Comparison of ENCODE assay signal across 9 mouse cellular contexts in genomic region chr19:57116871-57117501, GRCm38 (mm10).
A peak's percentile ranks its signal among the peaks of the same experiment; 100 is the strongest.
DNase-seq lines count a peak whose midpoint lies in the region; ATAC-seq and TF ChIP-seq lines count a peak whose summit lies in the region.
"Had no signal": no experiment of that assay in that cellular context is flagged by ENCODE, and none has a peak within 500 bp of the region (broad histone marks: within the 10 kb centered on the region; RNA-seq: fewer than 3 reads in every experiment).

No protein-coding gene starts in this region.

- under 1% methylated on average over 7 of the region's 7 CpGs for WGBS in forebrain, embryonic 10.5 days
- 5% methylated on average over 7 of the region's 7 CpGs for WGBS in forebrain, embryonic 15.5 days
- 14% methylated on average over 7 of the region's 7 CpGs for WGBS in hindbrain, postnatal 0 days
- WGBS in liver, embryonic 12.5 days (ENCODE audit: insufficient replicate concordance) = 4% methylated on average over 7 of the region's 7 CpGs
- 13% methylated on average over 7 of the region's 7 CpGs for WGBS in neural tube, embryonic 13.5 days

- H3K27ac ChIP-seq in forebrain, embryonic 10.5 days = peak overlapping the region; percentile 79
- H3K27ac ChIP-seq in forebrain, embryonic 15.5 days (replicated peaks) = no peak overlapping the region
- H3K27ac ChIP-seq in cortical plate, adult 2 months (ENCODE audit: insufficient read depth, low read length) = peak overlapping the region; percentile 14
- peak overlapping the region; percentile 32; the same call in 1 of the 2 replicates for H3K27ac ChIP-seq in hindbrain, postnatal 0 days
- no peak overlapping the region for H3K27ac ChIP-seq in liver, embryonic 12.5 days
- H3K27ac ChIP-seq in neural tube, embryonic 13.5 days (replicated peaks) = 0 out of 2 replicates have a peak overlapping the region, but pooled peaks have one; percentile 9
- H3K27ac ChIP-seq: macrophage had no signal

- no peak for TF ChIP-seq CTCF in cortical plate, adult 2 months (IDR thresholded peaks at IDR 0.05; ENCODE audit: extremely low read depth, insufficient read depth, low read length)
- TF ChIP-seq CTCF in hindbrain, postnatal 0 days (IDR thresholded peaks at IDR 0.05; ENCODE audit: low read depth) = no peak

- DNase-seq in forebrain, embryonic 10.5 days (ENCODE audit: extremely low spot score, low spot score) = peak; percentile 47
- no peak for DNase-seq in hindbrain, postnatal 0 days (ENCODE audit: low spot score)
- no peak for DNase-seq in left cerebral cortex, adult 11 months (ENCODE audit: low spot score)
- no peak for DNase-seq in layer of hippocampus, adult 11-12 months (ENCODE audit: low spot score)

- no peak for ATAC-seq in forebrain, embryonic 15.5 days (replicated peaks)
- no peak for ATAC-seq in hindbrain, postnatal 0 days
- peak; percentile 61; the same call in 1 of the 2 replicates for ATAC-seq in liver, embryonic 12.5 days
- ATAC-seq in neural tube, embryonic 13.5 days (ENCODE audit: low read depth) = no peak

- H3K9me3 ChIP-seq in forebrain, embryonic 10.5 days = peaks cover 3% of the 10 kb centered on the region; the same call in 1 of the 2 replicates
- no peaks in the 10 kb centered on the region for H3K9me3 ChIP-seq in forebrain, embryonic 15.5 days
- no peaks in the 10 kb centered on the region for H3K9me3 ChIP-seq in hindbrain, postnatal 0 days (ENCODE audit: low read length)
- no peaks in the 10 kb centered on the region for H3K9me3 ChIP-seq in liver, embryonic 12.5 days (replicated peaks)
- no peaks in the 10 kb centered on the region for H3K9me3 ChIP-seq in neural tube, embryonic 13.5 days

- H3K4me1 ChIP-seq in forebrain, embryonic 10.5 days = peaks cover 58% of the 10 kb centered on the region
- H3K4me1 ChIP-seq in forebrain, embryonic 15.5 days = peaks cover 33% of the 10 kb centered on the region
- peaks cover 2% of the 10 kb centered on the region for H3K4me1 ChIP-seq in cortical plate, adult 2 months (ENCODE audit: control insufficient read depth, insufficient read depth, low read length)
- H3K4me1 ChIP-seq in hindbrain, postnatal 0 days (ENCODE audit: insufficient read depth, low read length) = peaks cover 20% of the 10 kb centered on the region
- peaks cover 46% of the 10 kb centered on the region for H3K4me1 ChIP-seq in liver, embryonic 12.5 days
- H3K4me1 ChIP-seq in neural tube, embryonic 13.5 days (replicated peaks) = peaks cover 46% of the 10 kb centered on the region

- no peaks in the 10 kb centered on the region for H3K27me3 ChIP-seq in forebrain, embryonic 10.5 days (ENCODE audit: poor library complexity, severe bottlenecking)
- H3K27me3 ChIP-seq in forebrain, embryonic 15.5 days = no peaks in the 10 kb centered on the region
- no peaks in the 10 kb centered on the region for H3K27me3 ChIP-seq in hindbrain, postnatal 0 days (ENCODE audit: insufficient read depth, low read length)
- H3K27me3 ChIP-seq in liver, embryonic 12.5 days (replicated peaks) = peaks cover 25% of the 10 kb centered on the region
- no peaks in the 10 kb centered on the region for H3K27me3 ChIP-seq in neural tube, embryonic 13.5 days

- peaks cover 8% of the 10 kb centered on the region; the same call in 1 of the 2 replicates for H3K36me3 ChIP-seq in forebrain, embryonic 10.5 days (replicated peaks)
- no peaks in the 10 kb centered on the region for H3K36me3 ChIP-seq in forebrain, embryonic 15.5 days
- H3K36me3 ChIP-seq in hindbrain, postnatal 0 days (ENCODE audit: insufficient read depth, low read length) = no peaks in the 10 kb centered on the region
- no peaks in the 10 kb centered on the region for H3K36me3 ChIP-seq in liver, embryonic 12.5 days
- no peaks in the 10 kb centered on the region for H3K36me3 ChIP-seq in neural tube, embryonic 13.5 days

- no peak for TF ChIP-seq POLR2A in cortical plate, adult 2 months (IDR thresholded peaks at IDR 0.05; ENCODE audit: extremely low read depth, insufficient read depth, low read length)

- no peak overlapping the region for H3K4me2 ChIP-seq in forebrain, embryonic 15.5 days (replicated peaks)
- peak overlapping the region; percentile 43; the same call in 1 of the 2 replicates for H3K4me2 ChIP-seq in hindbrain, postnatal 0 days (ENCODE audit: low read depth, low read length)
- no peak overlapping the region for H3K4me2 ChIP-seq in liver, embryonic 12.5 days
- peak overlapping the region; percentile 53 for H3K4me2 ChIP-seq in neural tube, embryonic 13.5 days

- no peak overlapping the region for H3K9ac ChIP-seq in forebrain, embryonic 15.5 days (replicated peaks)
- H3K9ac ChIP-seq in hindbrain, postnatal 0 days (replicated peaks; ENCODE audit: low read length) = no peak overlapping the region
- no peak overlapping the region for H3K9ac ChIP-seq in liver, embryonic 12.5 days
- peak overlapping the region; percentile 31; the same call in 1 of the 2 replicates for H3K9ac ChIP-seq in neural tube, embryonic 13.5 days

- H3K4me3 ChIP-seq in forebrain, embryonic 10.5 days = peak overlapping the region; percentile 53
- no peak overlapping the region for H3K4me3 ChIP-seq in forebrain, embryonic 15.5 days
- H3K4me3 ChIP-seq in cortical plate, adult 2 months (ENCODE audit: insufficient read depth, low read length) = peak overlapping the region; percentile 17; the same call in 1 of the 2 replicates
- H3K4me3 ChIP-seq in hindbrain, postnatal 0 days (ENCODE audit: low read length) = peak overlapping the region; percentile 10; the same call in 1 of the 2 replicates
- no peak overlapping the region for H3K4me3 ChIP-seq in liver, embryonic 12.5 days
- peak overlapping the region; percentile 36 for H3K4me3 ChIP-seq in neural tube, embryonic 13.5 days

Comparison
In these comparisons a context has a peak if more than half of its experiments do, and no peak if none do; other contexts are left out.
1. H3K27ac ChIP-seq: peak in forebrain, embryonic 10.5 days (single experiment), cortical plate, adult 2 months (single experiment), hindbrain, postnatal 0 days (single experiment) and neural tube, embryonic 13.5 days (single experiment); none in forebrain, embryonic 15.5 days (single experiment) and liver, embryonic 12.5 days (single experiment).
2. H3K4me3 ChIP-seq: peak in forebrain, embryonic 10.5 days (single experiment), cortical plate, adult 2 months (single experiment), hindbrain, postnatal 0 days (single experiment) and neural tube, embryonic 13.5 days (single experiment); none in forebrain, embryonic 15.5 days (single experiment) and liver, embryonic 12.5 days (single experiment).
3. H3K4me2 ChIP-seq: peak in hindbrain, postnatal 0 days (single experiment) and neural tube, embryonic 13.5 days (single experiment); none in forebrain, embryonic 15.5 days (single experiment) and liver, embryonic 12.5 days (single experiment).